Comparison of ENCODE assay signal across 9 mouse cellular contexts in the genomic region with DNA sequence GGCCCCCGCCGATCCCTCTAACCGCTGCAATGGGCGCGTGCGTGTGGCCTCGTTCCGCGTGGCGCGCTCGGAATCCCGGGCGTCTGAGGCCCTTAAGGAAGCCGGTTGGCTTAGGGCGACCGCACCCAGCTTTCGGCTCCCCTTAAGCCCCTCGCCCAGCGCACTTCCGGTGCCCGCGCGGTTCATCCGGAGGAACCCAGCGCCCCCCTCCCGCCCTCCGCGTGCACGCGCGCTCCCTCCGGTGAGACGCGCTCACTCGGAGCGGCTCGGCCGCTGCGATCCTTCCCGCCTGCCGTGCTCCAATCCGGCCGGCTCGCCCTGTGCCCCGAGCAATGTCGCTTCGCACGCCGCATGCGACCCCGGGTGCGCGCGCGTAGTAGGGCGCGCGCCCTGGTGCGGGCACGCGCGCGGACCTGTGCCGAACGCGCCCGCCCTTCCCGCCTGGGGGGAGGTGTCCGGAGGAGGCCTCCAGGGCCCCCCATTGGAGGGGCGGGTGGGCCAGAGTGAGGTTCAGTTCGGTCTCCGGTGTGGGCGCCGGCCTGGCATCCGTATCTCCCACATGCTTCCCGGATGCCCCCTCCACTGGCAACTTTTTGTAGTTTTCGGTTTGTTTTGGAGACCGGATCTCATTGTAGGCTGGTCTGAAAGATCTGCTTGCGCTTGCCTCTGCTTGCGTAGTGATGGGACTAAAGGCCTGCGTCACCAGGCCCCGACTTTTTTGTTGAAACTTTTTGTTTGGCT. TPM values are rescaled to one million over a fixed set of nuclear protein-coding genes. Genes with fewer than 3 reads are reported as not detected.
A peak's percentile ranks its signal among the peaks of the same experiment; 100 is the strongest.
DNase-seq lines count a peak whose midpoint lies in the region; ATAC-seq and TF ChIP-seq lines count a peak whose summit lies in the region.
"Had no signal": no experiment of that assay in that cellular context is flagged by ENCODE, and none has a peak within 500 bp of the region (broad histone marks: within the 10 kb centered on the region; RNA-seq: fewer than 3 reads in every experiment).

No protein-coding gene starts in this region.

- no peaks in the 10 kb centered on the region for H3K27me3 ChIP-seq in Patski
- H3K27me3 ChIP-seq in heart, adult 2 months (ENCODE audit: control insufficient read depth, insufficient read depth, low read length) = no peaks in the 10 kb centered on the region
- H3K27me3 ChIP-seq in kidney, adult 2 months (replicated peaks; ENCODE audit: control insufficient read depth, insufficient read depth, low read length) = no peaks in the 10 kb centered on the region
- no peaks in the 10 kb centered on the region for H3K27me3 ChIP-seq in lung, postnatal 0 days (replicated peaks; ENCODE audit: insufficient read depth, low read length)

- TF ChIP-seq POLR2A in cortical plate, adult 2 months (IDR thresholded peaks at IDR 0.05; ENCODE audit: extremely low read depth, insufficient read depth, low read length) = no peak
- no peak for TF ChIP-seq POLR2A in heart, adult 2 months (IDR thresholded peaks at IDR 0.05; ENCODE audit: insufficient read depth, low read depth, low read length)
- no peak for TF ChIP-seq POLR2A in kidney, adult 2 months (IDR thresholded peaks at IDR 0.05; ENCODE audit: low read depth, low read length)

- H3K4me2 ChIP-seq in lung, postnatal 0 days (replicated peaks; ENCODE audit: low read depth, low read length) = peak overlapping the region; percentile 89

- peak; percentile 7 for ATAC-seq in Patski
- peak; percentile 22 for ATAC-seq in lung, postnatal 0 days

- peaks cover 3% of the 10 kb centered on the region for H3K79me2 ChIP-seq in heart, adult 2 months (replicated peaks; ENCODE audit: control insufficient read depth, insufficient read depth, low read length)

- DNase-seq in 3T3-L1 (ENCODE audit: low read depth, low spot score) = peak; percentile 57
- no peak for DNase-seq in Patski (ENCODE audit: low read depth, low spot score)
- peak in 1 of 2 experiments; percentile 83 for DNase-seq in heart, adult 2 months
- DNase-seq in kidney, adult 2 months = peak; percentile 68
- DNase-seq in lung, postnatal 0 days (ENCODE audit: low spot score) = peak; percentile 81
- peak; percentile 64 for DNase-seq in right cerebral cortex, postnatal 25 days
- no peak for DNase-seq in frontal cortex, postnatal 25 days (ENCODE audit: low spot score in 2 of 2)

- POLR2A ChIA-PET in Patski (lab: Charles Lee) = interaction anchor here (0.9 to 1.3 kb wide), 3 partner anchors 13 to 60 kb away, joined by 3 to 8 read pairs (median 3); no protein-coding TSS in a partner anchor

- H3K4me1 ChIP-seq in cortical plate, adult 2 months (ENCODE audit: control insufficient read depth, insufficient read depth, low read length) = peaks cover 23% of the 10 kb centered on the region
- peaks cover 52% of the 10 kb centered on the region for H3K4me1 ChIP-seq in heart, adult 2 months (ENCODE audit: control insufficient read depth, insufficient read depth, low read length)
- peaks cover 58% of the 10 kb centered on the region for H3K4me1 ChIP-seq in kidney, adult 2 months (ENCODE audit: control insufficient read depth, insufficient read depth, low read length)
- H3K4me1 ChIP-seq in lung, postnatal 0 days (ENCODE audit: insufficient read depth, low read depth, low read length) = peaks cover 48% of the 10 kb centered on the region

- H3K36me3 ChIP-seq in heart, adult 2 months (ENCODE audit: control insufficient read depth, insufficient read depth, low read length) = peaks cover 8% of the 10 kb centered on the region; the same call in 1 of the 2 replicates
- H3K36me3 ChIP-seq in kidney, adult 2 months (ENCODE audit: control insufficient read depth, insufficient read depth, low read length) = peaks cover 10% of the 10 kb centered on the region
- H3K36me3 ChIP-seq in lung, postnatal 0 days (ENCODE audit: insufficient read depth, low read length) = peaks cover 8% of the 10 kb centered on the region; the same call in 1 of the 2 replicates

- intact Hi-C loops in heart, adult 2 months (cut with DNase I) = loop anchor here (5.0 kb wide), 2 partner anchors 182 to 312 kb away; a partner anchor contains a TSS

- under 1% methylated on average over 83 of the region's 83 CpGs for WGBS in heart, adult 2 months
- under 1% methylated on average over 83 of the region's 83 CpGs for WGBS in kidney, adult 2 months
- 4% methylated on average over 64 of the region's 83 CpGs for WGBS in lung, postnatal 0 days

- CTCF ChIA-PET in Patski (lab: Charles Lee) = no interaction called here

- no peak for TF ChIP-seq EP300 in heart, adult 2 months (IDR thresholded peaks at IDR 0.05; ENCODE audit: insufficient read depth, low read depth, low read length)
- TF ChIP-seq EP300 in lung, postnatal 0 days (IDR thresholded peaks at IDR 0.05) = no peak

- in situ Hi-C loops in Patski (cut with MboI; ENCODE audit: low pct_unique_long_range_greater_than_20kb) = no loop called here

- no peaks in the 10 kb centered on the region for H3K9me3 ChIP-seq in lung, postnatal 0 days (ENCODE audit: low read length)

- TF ChIP-seq CTCF in Patski (IDR thresholded peaks at IDR 0.05) = no peak
- TF ChIP-seq CTCF in cortical plate, adult 2 months (IDR thresholded peaks at IDR 0.05; ENCODE audit: extremely low read depth, insufficient read depth, low read length) = no peak
- no peak for TF ChIP-seq CTCF in heart, adult 2 months (IDR thresholded peaks at IDR 0.05)
- TF ChIP-seq CTCF in kidney, adult 2 months (conservative IDR thresholded peaks at IDR 0.05; ENCODE audit: insufficient read depth, insufficient read length, low read depth, low read length) = no peak
- no peak for TF ChIP-seq CTCF in lung, postnatal 0 days (IDR thresholded peaks at IDR 0.05)

- peak overlapping the region; percentile 85 for H3K9ac ChIP-seq in heart, adult 2 months (ENCODE audit: low read depth, low read length)
- peak overlapping the region; percentile 78 for H3K9ac ChIP-seq in lung, postnatal 0 days (replicated peaks; ENCODE audit: low read depth)

- peak overlapping the region; percentile 92 for H3K27ac ChIP-seq in cortical plate, adult 2 months (ENCODE audit: insufficient read depth, low read length)
- peak overlapping the region; percentile 99 for H3K27ac ChIP-seq in heart, adult 2 months
- peak overlapping the region; percentile 97 for H3K27ac ChIP-seq in kidney, adult 2 months (ENCODE audit: insufficient read depth, low read depth, low read length)
- H3K27ac ChIP-seq in lung, postnatal 0 days (ENCODE audit: low read length) = peak overlapping the region; percentile 99

- H3K4me3 ChIP-seq in cortical plate, adult 2 months (ENCODE audit: insufficient read depth, low read length) = peak overlapping the region; percentile 86
- H3K4me3 ChIP-seq in heart, adult 2 months = peak overlapping the region; percentile 97
- peak overlapping the region; percentile 78 for H3K4me3 ChIP-seq in kidney, adult 2 months (ENCODE audit: insufficient read depth, low read depth, low read length)
- peak overlapping the region; percentile 71 for H3K4me3 ChIP-seq in lung, postnatal 0 days (ENCODE audit: low read depth, low read length)

RNA-seq across cellular contexts. Expression of a gene that starts 0.7 kb away (rescaled TPM):
- polyA plus RNA-seq in Patski (2021) = 349 TPM
- 53.3 and 54.1 TPM in 2 replicates for polyA plus RNA-seq in cortical plate, adult 2 months (2012; rRNA removed)
- total RNA-seq in heart, adult 2 months (2021) = 10 to 100 TPM; 43.9 to 51.8 TPM
- polyA plus RNA-seq in heart, adult 2 months (2012; rRNA removed) = 47.5 and 52.6 TPM in 2 replicates
- 184 and 198 TPM in 2 replicates for polyA plus RNA-seq in kidney, adult 2 months (2012; rRNA removed)
- 107 and 109 TPM in 2 replicates for polyA plus RNA-seq in lung, postnatal 0 days (2015; fragmentation: Nextera tagmentation; extraction: Ambion mirVana)

RNA-seq across cellular contexts. Expression of a gene that starts 19.3 kb away (rescaled TPM):
- 7.5 TPM for polyA plus RNA-seq in Patski (2021)
- 4.3 and 5.2 TPM in 2 replicates for polyA plus RNA-seq in cortical plate, adult 2 months (2012; rRNA removed)
- 1 to 10 TPM in 1 of 2 experiments, under 1 TPM in 1; 0.55 to 1.2 TPM for total RNA-seq in heart, adult 2 months (2021)
- 0.84 TPM in 1 of 2 replicates, not detected in the other for polyA plus RNA-seq in heart, adult 2 months (2012; rRNA removed)
- 0.67 and 0.99 TPM in 2 replicates for polyA plus RNA-seq in kidney, adult 2 months (2012; rRNA removed)
- 2.2 and 2.4 TPM in 2 replicates for polyA plus RNA-seq in lung, postnatal 0 days (2015; fragmentation: Nextera tagmentation; extraction: Ambion mirVana)
- total RNA-seq: gastrocnemius, adult 8-10 months had no signal

RNA-seq across cellular contexts. Expression of a gene that starts 19.5 kb away (rescaled TPM):
- 34.6 TPM for polyA plus RNA-seq in Patski (2021)
- 79.9 and 80.5 TPM in 2 replicates for polyA plus RNA-seq in cortical plate, adult 2 months (2012; rRNA removed)
- total RNA-seq in heart, adult 2 months (2021) = under 1 TPM; 0.20 to 0.31 TPM
- 0.50 and 0.80 TPM in 2 replicates for polyA plus RNA-seq in heart, adult 2 months (2012; rRNA removed)
- 2.7 and 3.2 TPM in 2 replicates for polyA plus RNA-seq in kidney, adult 2 months (2012; rRNA removed)
- 3.9 and 4.8 TPM in 2 replicates for polyA plus RNA-seq in lung, postnatal 0 days (2015; fragmentation: Nextera tagmentation; extraction: Ambion mirVana)

RNA-seq across cellular contexts. Expression of a gene that starts 31.1 kb away (rescaled TPM):
- not detected for polyA plus RNA-seq in Patski (2021)
- polyA plus RNA-seq in cortical plate, adult 2 months (2012; rRNA removed) = not detected in 2 replicates
- total RNA-seq in heart, adult 2 months (2021) = not detected
- polyA plus RNA-seq in heart, adult 2 months (2012; rRNA removed) = 0.23 TPM in 1 of 2 replicates, not detected in the other
- polyA plus RNA-seq in kidney, adult 2 months (2012; rRNA removed) = 0.10 TPM in 1 of 2 replicates, not detected in the other
- polyA plus RNA-seq in lung, postnatal 0 days (2015; fragmentation: Nextera tagmentation; extraction: Ambion mirVana) = 0.92 TPM in 1 of 2 replicates, not detected in the other
- total RNA-seq: gastrocnemius, adult 8-10 months had no signal

RNA-seq across cellular contexts. Expression of a gene that starts 34.2 kb away (rescaled TPM):
- polyA plus RNA-seq in Patski (2021) = 0.17 TPM
- polyA plus RNA-seq in cortical plate, adult 2 months (2012; rRNA removed) = 0.13 and 0.21 TPM in 2 replicates
- total RNA-seq in heart, adult 2 months (2021) = under 1 TPM; 0.50 to 0.52 TPM
- polyA plus RNA-seq in heart, adult 2 months (2012; rRNA removed) = 0.26 and 0.82 TPM in 2 replicates
- polyA plus RNA-seq in kidney, adult 2 months (2012; rRNA removed) = 17.9 and 19.9 TPM in 2 replicates
- 10.5 and 10.6 TPM in 2 replicates for polyA plus RNA-seq in lung, postnatal 0 days (2015; fragmentation: Nextera tagmentation; extraction: Ambion mirVana)
- total RNA-seq: gastrocnemius, adult 8-10 months had no signal

Comparison
In these comparisons a context has a peak if more than half of its experiments do, and no peak if none do; other contexts are left out.
1. DNase-seq: peak in 3T3-L1 (single experiment), kidney, adult 2 months (single experiment), lung, postnatal 0 days (single experiment) and right cerebral cortex, postnatal 25 days (single experiment); none in Patski (single experiment) and frontal cortex, postnatal 25 days (0 of 2).
2. Peak in every context shown above with its lines, with median percentiles within 50 percentile points of each other: H3K27ac ChIP-seq and H3K4me3 ChIP-seq.